Mouse (Mus musculus) liver, embryonic 13.5 days (tissue): ENCODE results near the gene Mfap3. TPM values are rescaled to one million over a fixed set of nuclear protein-coding genes. Genes with fewer than 3 reads are reported as not detected.
A peak's percentile ranks its signal among the peaks of the same experiment; 100 is the strongest.
"Not testable (repeated sequence)": the region's sequence is repeated elsewhere in the genome, so short reads cannot be mapped to it uniquely, and the experiment has no call there.

Experiments
- ATAC-seq: fragments of 200-750 bp; cut with Nextera tagmentation; 2 replicates; pipeline ENCODE4 v1.8.0; 2017; ENCODE audit warnings: low read depth, mild to moderate bottlenecking, moderate number of reproducible peaks, moderate library complexity
- DNase-seq: peaks from one replicate; pipeline ENCODE4 v3.0.0; 2022
- H3K27ac ChIP-seq: fragments of 300-500 bp; sonication (generic); 2 replicates; pipeline ENCODE4 v1.5.1; 2015; ENCODE audit warnings: moderate library complexity, mild to moderate bottlenecking, inconsistent platforms
- H3K27me3 ChIP-seq: fragments of 300-500 bp; sonication (generic); 2 replicates; pipeline ENCODE4 v1.6.1; 2015; ENCODE audit warnings: mild to moderate bottlenecking, inconsistent platforms
- H3K36me3 ChIP-seq: fragments of 300-500 bp; sonication (generic); 2 replicates; pipeline ENCODE4 v1.6.1; 2015; ENCODE audit warnings: mild to moderate bottlenecking, inconsistent platforms
- H3K4me1 ChIP-seq: fragments of 300-500 bp; sonication (generic); replicated peaks from 2 replicates; pipeline ENCODE4 v1.6.1; 2015; ENCODE audit warnings: inconsistent platforms
- H3K4me2 ChIP-seq: fragments of 300-500 bp; sonication (generic); 2 replicates; pipeline ENCODE4 v1.6.1; 2015; ENCODE audit warnings: inconsistent platforms, mild to moderate bottlenecking, moderate library complexity
- H3K4me3 ChIP-seq: fragments of 300-500 bp; sonication (generic); replicated peaks from 2 replicates; pipeline ENCODE4 v1.5.1; 2015; ENCODE audit warnings: mild to moderate bottlenecking, inconsistent platforms
- H3K9ac ChIP-seq: fragments of 300-500 bp; sonication (generic); 2 replicates; pipeline ENCODE4 v1.6.1; 2015; ENCODE audit warnings: mild to moderate bottlenecking, inconsistent platforms
- H3K9me3 ChIP-seq: fragments of 300-500 bp; sonication (generic); replicated peaks from 2 replicates; pipeline ENCODE4 v1.6.1; 2016; ENCODE audit warnings: inconsistent platforms
- WGBS: fragments of 180-500 bp; shearing (Covaris S2); methylation state at CpG from one replicate; pipeline ENCODE4 v1.1.7; 2015; ENCODE audit not compliant: insufficient replicate concordance; 5-methylcytosine and 5-hydroxymethylcytosine counted together
- polyA plus RNA-seq: library from polyadenylated mRNA; unstranded; fragments of >200 nt; fragmentation: Nextera tagmentation; extraction: Ambion mirVana; gene quantifications from 2 replicates; pipeline ENCODE4 v1.2.1, GENCODE M21; 2015

Mfap3 gene
- polyA plus RNA-seq, 1 experiment from 2014 or later, result 13.2 TPM

DNA sequence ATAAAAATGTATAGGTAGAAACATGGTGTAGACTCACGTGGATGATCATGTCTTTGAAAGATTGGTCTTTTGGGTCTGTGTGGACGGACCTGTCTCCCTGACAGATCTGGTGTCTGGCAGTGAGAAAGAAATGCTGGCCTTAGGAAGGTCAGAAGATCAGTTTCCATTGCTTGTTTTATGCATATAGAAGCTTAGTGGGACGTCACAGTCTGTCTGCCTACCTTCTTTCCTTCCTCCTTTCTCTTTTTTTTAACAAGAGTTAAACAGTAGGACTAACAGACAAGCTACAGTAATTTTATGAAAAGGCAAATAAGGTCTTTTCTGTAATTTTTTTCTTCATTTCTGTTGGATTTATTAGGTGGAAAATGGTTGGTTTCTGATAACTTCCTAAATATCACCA is 10.6 kb downstream of the Mfap3 start:
- peaks cover 33% of the 10 kb centered on the region for H3K36me3 ChIP-seq
- WGBS, result 72% methylated on average over 3 of the region's 3 CpGs
- no peak overlapping the region for H3K9ac ChIP-seq
- ATAC-seq (no peak), DNase-seq (no peak)
- H3K27me3 ChIP-seq, result no peaks in the 10 kb centered on the region
- H3K4me1 ChIP-seq, result peaks cover 6% of the 10 kb centered on the region; the same call in 1 of the 2 replicates
- no peaks in the 10 kb centered on the region for H3K9me3 ChIP-seq
- no peak overlapping the region for H3K4me2 ChIP-seq
- H3K4me3 ChIP-seq, result no peak overlapping the region
- no peak overlapping the region for H3K27ac ChIP-seq

DNA sequence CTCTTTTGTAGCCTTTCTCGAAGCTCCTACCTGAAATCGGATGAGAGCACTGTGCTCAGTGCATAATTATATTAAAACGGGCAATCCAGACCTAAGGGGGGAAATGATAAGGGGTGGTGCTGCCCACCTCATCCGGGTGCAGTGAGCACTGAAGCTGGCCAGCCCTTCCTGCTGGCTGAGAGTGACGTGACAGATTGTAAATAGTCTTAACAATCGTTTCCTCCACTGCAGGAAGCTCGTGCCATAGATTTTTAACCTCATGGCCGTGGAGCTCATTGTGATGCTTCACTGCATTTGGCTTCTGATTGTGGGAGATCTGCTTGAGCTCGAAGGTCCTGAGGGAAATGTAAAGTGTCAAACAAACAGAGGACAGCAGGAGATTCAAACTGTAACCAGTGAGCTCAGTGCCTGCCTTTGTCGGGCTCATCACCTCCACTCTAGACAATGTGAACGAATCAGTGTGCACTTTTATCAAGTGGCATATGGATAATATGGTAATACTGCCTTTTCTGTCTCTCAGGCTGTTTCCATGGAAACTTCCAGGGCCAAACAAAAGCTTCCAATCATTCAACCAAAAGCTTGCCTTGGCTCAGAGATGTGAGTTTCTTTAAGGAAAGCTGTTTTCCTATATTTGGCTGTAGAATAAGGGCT is 13.0 kb downstream of the Mfap3 start:
- no peak overlapping the region for H3K4me2 ChIP-seq
- WGBS, result 51% methylated on average over 11 of the region's 11 CpGs
- H3K27me3 ChIP-seq, result no peaks in the 10 kb centered on the region
- peaks cover 33% of the 10 kb centered on the region for H3K36me3 ChIP-seq
- DNase-seq, result no peak
- H3K9ac ChIP-seq, result no peak overlapping the region
- no peaks in the 10 kb centered on the region for H3K4me1 ChIP-seq
- no peaks in the 10 kb centered on the region for H3K9me3 ChIP-seq
- H3K27ac ChIP-seq, result no peak overlapping the region
- H3K4me3 ChIP-seq, result no peak overlapping the region
- no peak for ATAC-seq

DNA sequence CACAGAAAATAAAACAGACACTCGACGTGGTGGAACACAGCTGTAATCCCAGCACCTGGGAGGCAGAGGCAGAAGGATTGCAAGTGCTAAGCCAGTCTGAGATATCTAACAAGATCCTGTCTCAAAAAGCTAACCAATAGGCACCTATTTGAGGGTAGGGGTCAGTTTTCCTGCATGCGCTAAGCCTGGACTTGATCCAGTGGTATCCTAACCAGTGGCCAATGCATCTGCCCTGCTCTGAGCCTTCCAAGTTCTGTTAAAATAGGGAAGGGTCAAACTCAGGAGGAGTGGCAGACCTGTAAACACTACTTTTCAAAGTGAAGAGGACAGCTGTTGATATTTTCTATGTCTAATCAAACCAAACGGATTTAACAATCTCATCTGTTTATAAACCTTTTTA is 13.8 kb downstream of the Mfap3 start:
- H3K4me2 ChIP-seq, result no peak overlapping the region
- no peaks in the 10 kb centered on the region for H3K27me3 ChIP-seq
- 79% methylated on average over 4 of the region's 4 CpGs for WGBS
- H3K9ac ChIP-seq, result no peak overlapping the region
- H3K27ac ChIP-seq, result no peak overlapping the region
- H3K4me3 ChIP-seq, result no peak overlapping the region
- peaks cover 33% of the 10 kb centered on the region for H3K36me3 ChIP-seq
- no peaks in the 10 kb centered on the region for H3K4me1 ChIP-seq
- no peaks in the 10 kb centered on the region for H3K9me3 ChIP-seq
- ATAC-seq (no peak), DNase-seq (no peak)

DNA sequence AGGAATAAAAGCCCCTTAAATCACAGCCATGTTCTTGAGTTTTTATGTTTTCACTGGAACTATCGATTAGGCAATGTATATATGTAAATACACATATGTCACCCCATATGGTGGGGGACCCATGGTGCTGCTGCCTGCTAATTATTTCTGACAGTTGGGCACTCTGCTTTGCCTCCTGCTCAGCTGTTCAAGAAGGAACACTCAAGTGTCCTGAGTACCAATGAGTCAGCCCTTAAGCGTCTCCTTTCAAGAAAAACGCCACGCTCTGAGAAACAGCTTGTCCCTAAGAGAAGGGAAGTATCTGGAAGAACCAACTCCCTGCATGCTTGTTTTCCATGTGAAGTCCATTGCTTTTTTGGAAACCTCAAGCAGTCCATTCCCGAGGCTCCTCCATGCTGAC is 17.4 kb downstream of the Mfap3 start:
- no peak overlapping the region for H3K9ac ChIP-seq
- H3K36me3 ChIP-seq, result peaks cover 12% of the 10 kb centered on the region
- WGBS, result 85% methylated on average over 5 of the region's 5 CpGs
- no peaks in the 10 kb centered on the region for H3K27me3 ChIP-seq
- ATAC-seq, result no peak
- no peaks in the 10 kb centered on the region for H3K4me1 ChIP-seq
- DNase-seq, result no peak
- H3K4me2 ChIP-seq, result no peak overlapping the region
- H3K27ac ChIP-seq, result no peak overlapping the region
- H3K4me3 ChIP-seq, result no peak overlapping the region
- no peaks in the 10 kb centered on the region for H3K9me3 ChIP-seq

- DNase-seq (no peak), ATAC-seq (no peak)
- H3K27ac ChIP-seq, result no peak overlapping the region
- no peaks in the 10 kb centered on the region for H3K4me1 ChIP-seq
- H3K4me2 ChIP-seq, result no peak overlapping the region
- 64% methylated on average over 5 of the region's 5 CpGs for WGBS
- H3K27me3 ChIP-seq, result no peaks in the 10 kb centered on the region
- H3K36me3 ChIP-seq, result no peaks in the 10 kb centered on the region
- no peak overlapping the region for H3K9ac ChIP-seq
- H3K9me3 ChIP-seq, result no peaks in the 10 kb centered on the region
- no peak overlapping the region for H3K4me3 ChIP-seq
These were observed 21.5 kb downstream of the Mfap3 start for GRCm38 (mm10) chr11:57539841-57540418.

- H3K9ac ChIP-seq, result no peak overlapping the region
- no peak for ATAC-seq
- H3K4me1 ChIP-seq, result no peaks in the 10 kb centered on the region
These were observed 22.2 kb downstream of the Mfap3 start for GRCm38 (mm10) chr11:57540681-57541080.

GRCm38 (mm10) chr11:57548618-57549550 is 30.4 kb downstream of the Mfap3 start:
- Histone ChIP-seq H3K27ac (no peak overlapping the region), H3K36me3 (no peaks in the 10 kb centered on the region), H3K27me3 (no peaks in the 10 kb centered on the region), H3K9me3 (no peaks in the 10 kb centered on the region), H3K4me2 (0 out of 2 replicates have a peak overlapping the region, but pooled peaks have one; percentile 12), H3K9ac (no peak overlapping the region), H3K4me1 (peaks cover 3% of the 10 kb centered on the region), H3K4me3 (no peak overlapping the region)
- ATAC-seq, result no peak
- WGBS, result 48% methylated on average over 18 of the region's 18 CpGs
- peak; percentile 59 for DNase-seq

More at GRCm38 (mm10) chr11:57540681-57541080, 22.2 kb downstream of the Mfap3 start:
- H3K27me3 ChIP-seq, result no peaks in the 10 kb centered on the region
- H3K4me2 ChIP-seq, result no peak overlapping the region
- 81% methylated on average over 2 of the region's 2 CpGs for WGBS
- no peak overlapping the region for H3K4me3 ChIP-seq
- no peaks in the 10 kb centered on the region for H3K9me3 ChIP-seq
- no peak overlapping the region for H3K27ac ChIP-seq
- DNase-seq, result no peak
- H3K36me3 ChIP-seq, result no peaks in the 10 kb centered on the region

DNA sequence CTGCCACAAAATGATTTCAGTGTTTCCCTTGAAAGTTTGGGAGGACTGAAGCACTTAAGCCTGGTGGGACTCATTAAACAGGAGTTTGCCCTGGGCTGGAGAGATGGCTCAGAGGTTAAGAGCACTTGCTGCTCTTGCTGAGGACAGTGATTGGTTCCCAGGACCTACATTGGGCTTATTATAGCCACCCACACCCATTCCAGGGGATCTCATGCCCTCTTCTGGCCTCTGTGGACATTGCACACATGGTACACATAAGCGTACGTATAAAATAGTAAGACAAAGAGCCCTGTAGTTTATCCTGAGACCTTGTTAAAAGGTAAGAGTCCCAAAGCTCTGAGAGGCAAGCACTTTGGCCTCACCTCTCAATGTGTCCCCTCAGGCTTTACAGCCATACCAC is 31.8 kb downstream of the Mfap3 start:
- H3K27ac ChIP-seq, result no peak overlapping the region
- H3K9me3 ChIP-seq, result no peaks in the 10 kb centered on the region
- peaks cover 3% of the 10 kb centered on the region for H3K4me1 ChIP-seq
- no peak overlapping the region for H3K4me2 ChIP-seq
- WGBS, result 79% methylated on average over 2 of the region's 2 CpGs
- DNase-seq, result peak; percentile 3
- no peak overlapping the region for H3K9ac ChIP-seq
- H3K27me3 ChIP-seq, result no peaks in the 10 kb centered on the region
- no peak overlapping the region for H3K4me3 ChIP-seq
- no peak for ATAC-seq
- H3K36me3 ChIP-seq, result no peaks in the 10 kb centered on the region

DNA sequence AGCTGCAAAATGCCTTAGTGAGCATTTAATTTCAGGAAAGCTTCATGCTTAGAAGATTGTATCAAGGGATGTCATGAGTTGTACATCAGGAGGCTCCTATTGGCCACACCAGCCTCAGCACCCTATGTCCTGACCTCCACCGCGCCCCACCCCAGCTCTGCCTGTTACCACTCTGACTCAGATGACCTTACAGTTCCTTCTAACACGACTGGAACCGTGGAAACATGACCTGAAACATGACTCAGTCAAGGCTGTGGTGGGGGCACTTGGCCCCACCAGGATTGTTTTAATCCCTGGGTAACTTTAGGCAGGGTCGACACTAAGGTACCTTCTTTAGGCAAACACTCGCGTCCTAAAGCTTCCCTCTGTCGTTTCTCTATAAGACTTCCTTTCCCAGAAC is 32.6 kb downstream of the Mfap3 start:
- Histone ChIP-seq H3K27ac (no peak overlapping the region), H3K36me3 (no peaks in the 10 kb centered on the region), H3K27me3 (no peaks in the 10 kb centered on the region), H3K9ac (no peak overlapping the region), H3K4me2 (no peak overlapping the region), H3K4me1 (peaks cover 3% of the 10 kb centered on the region), H3K9me3 (no peaks in the 10 kb centered on the region), H3K4me3 (no peak overlapping the region)
- ATAC-seq (no peak), DNase-seq (no peak)
- 68% methylated on average over 8 of the region's 8 CpGs for WGBS

DNA sequence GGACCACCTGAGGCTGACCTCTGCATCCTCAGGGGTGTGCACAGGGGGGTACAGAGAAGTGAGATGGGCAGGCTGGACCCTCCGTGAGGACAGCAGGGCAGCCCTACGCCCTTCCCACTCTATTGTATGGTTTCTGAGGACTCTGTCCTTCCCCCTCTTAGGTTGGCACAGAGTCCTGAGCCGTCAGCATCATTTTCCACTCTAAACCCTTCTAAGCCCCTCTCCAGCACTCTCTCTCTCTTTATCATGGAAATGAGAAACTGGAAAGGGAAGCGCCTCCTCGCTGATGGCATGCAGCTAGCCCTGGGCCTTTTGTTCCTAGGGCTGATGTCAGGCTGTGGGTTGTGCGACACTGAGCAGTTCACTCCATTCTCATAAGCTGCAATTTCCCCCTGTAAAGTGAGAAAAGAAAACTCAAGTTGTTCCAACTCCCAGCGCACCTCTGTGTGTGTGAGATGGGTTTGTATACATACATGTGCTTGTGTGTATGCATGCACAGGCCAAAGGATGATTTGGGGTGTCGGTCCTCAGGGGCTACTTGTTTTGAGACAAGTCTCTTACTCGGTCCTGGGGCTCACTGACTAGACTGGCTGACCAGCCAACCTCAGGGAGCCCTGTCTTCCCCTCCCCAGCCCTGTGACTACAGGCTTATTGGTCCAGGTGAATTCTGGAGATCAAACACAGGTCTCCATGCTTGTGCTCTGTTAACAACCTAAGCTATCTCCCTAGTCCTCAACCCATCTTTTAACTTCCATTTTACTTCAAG is 34.7 kb downstream of the Mfap3 start:
- ATAC-seq, result no peak
- no peak overlapping the region for H3K9ac ChIP-seq
- H3K9me3 ChIP-seq, result no peaks in the 10 kb centered on the region
- H3K4me2 ChIP-seq, result no peak overlapping the region
- DNase-seq, result no peak
- WGBS, result 67% methylated on average over 9 of the region's 9 CpGs
- no peaks in the 10 kb centered on the region for H3K36me3 ChIP-seq
- H3K4me1 ChIP-seq, result peaks cover 3% of the 10 kb centered on the region
- no peak overlapping the region for H3K27ac ChIP-seq
- H3K4me3 ChIP-seq, result no peak overlapping the region
- no peaks in the 10 kb centered on the region for H3K27me3 ChIP-seq

GRCm38 (mm10) chr11:57557936-57558335 is 39.5 kb downstream of the Mfap3 start:
- H3K9me3 ChIP-seq, H3K27me3 ChIP-seq, ATAC-seq, H3K4me2 ChIP-seq, H3K4me1 ChIP-seq, H3K9ac ChIP-seq, H3K36me3 ChIP-seq, H3K4me3 ChIP-seq, H3K27ac ChIP-seq, DNase-seq: not testable (repeated sequence)
- WGBS, result 84% methylated on average over 9 of the region's 10 CpGs
